Mouse (Mus musculus) liver, adult 2 months (tissue): ENCODE measurements around the gene Pcsk2.

Experiments
- CTCF ChIP-seq: fragments of 200-500 bp; IDR thresholded peaks from 2 replicates; pipeline ENCODE4 v1.5.1; 2011; ENCODE audit warnings: low read depth, low read length, control low read depth
- POLR2A ChIP-seq: fragments of 200-500 bp; IDR thresholded peaks from 2 replicates; pipeline ENCODE4 v1.6.1; 2011; ENCODE audit warnings: low read length, control low read depth; ENCODE audit not compliant: insufficient read depth; ENCODE audit errors: extremely low read depth

DNA sequence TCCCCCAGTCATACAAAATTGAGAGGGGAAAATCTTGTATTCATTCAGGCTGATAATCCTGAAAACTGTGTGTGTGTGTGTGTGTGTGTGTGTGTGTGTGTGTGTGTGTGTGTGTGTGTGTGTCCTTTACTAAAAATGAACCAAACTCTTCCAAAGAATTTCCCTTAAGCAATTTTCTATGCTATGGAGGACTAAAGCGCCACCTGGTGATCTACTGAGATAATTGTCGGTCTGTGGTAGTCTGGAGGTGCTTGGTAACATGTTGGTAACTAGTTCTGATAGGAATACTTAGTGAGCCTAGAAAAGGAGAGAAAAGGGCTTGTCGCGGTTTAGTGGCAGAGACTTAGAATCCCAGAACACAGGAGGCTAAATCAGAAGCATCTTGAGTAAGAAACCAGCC, 230.5 kb downstream of the Pcsk2 start:
- TF ChIP-seq CTCF (no peak), POLR2A (no peak)
